Comparison of ENCODE assay signal across 8 mouse cellular contexts in genomic region chr13:75706882-75707816, GRCm38 (mm10). TPM values are rescaled to one million over a fixed set of nuclear protein-coding genes. Genes with fewer than 3 reads are reported as not detected.
DNase-seq lines count a peak whose midpoint lies in the region; ATAC-seq and TF ChIP-seq lines count a peak whose summit lies in the region.

No protein-coding gene starts in this region.

- peak overlapping the region; percentile 88 for H3K4me3 ChIP-seq in G1E (ENCODE audit: low read depth, low read length)
- peak overlapping the region; percentile 58 for H3K4me3 ChIP-seq in cerebellum, adult 2 months (replicated peaks; ENCODE audit: insufficient read depth, low read depth, low read length)
- H3K4me3 ChIP-seq in forebrain, postnatal 0 days (ENCODE audit: low read depth, low read length), result peak overlapping the region; percentile 67
- H3K4me3 ChIP-seq in lung, embryonic 15.5 days, result peak overlapping the region; percentile 77

- peaks cover 3% of the 10 kb centered on the region; the same call in 1 of the 2 replicates for H3K27me3 ChIP-seq in G1E (ENCODE audit: insufficient read depth, low read length)
- no peaks in the 10 kb centered on the region for H3K27me3 ChIP-seq in cerebellum, adult 2 months (ENCODE audit: control insufficient read depth, insufficient read depth, low read length)
- peaks cover 9% of the 10 kb centered on the region; the same call in 1 of the 2 replicates for H3K27me3 ChIP-seq in forebrain, postnatal 0 days (ENCODE audit: insufficient read depth, low read length)
- peaks cover 7% of the 10 kb centered on the region; the same call in 1 of the 2 replicates for H3K27me3 ChIP-seq in lung, embryonic 15.5 days

- H3K4me1 ChIP-seq in G1E (ENCODE audit: insufficient read depth, low read depth, low read length), result peaks cover 36% of the 10 kb centered on the region
- no peaks in the 10 kb centered on the region for H3K4me1 ChIP-seq in cerebellum, adult 2 months (ENCODE audit: control insufficient read depth, insufficient read depth, low read length)
- H3K4me1 ChIP-seq in forebrain, postnatal 0 days (ENCODE audit: insufficient read depth), result 0 out of 2 replicates have a peak, but pooled peaks cover 2% of the 10 kb centered on the region
- H3K4me1 ChIP-seq in lung, embryonic 15.5 days, result peaks cover 13% of the 10 kb centered on the region

- no peak overlapping the region for H3K27ac ChIP-seq in cerebellum, adult 2 months (ENCODE audit: insufficient read depth, low read length)
- no peak overlapping the region for H3K27ac ChIP-seq in forebrain, postnatal 0 days (ENCODE audit: low read depth, low read length)
- H3K27ac ChIP-seq in lung, embryonic 15.5 days, result peak overlapping the region; percentile 80

- no peaks in the 10 kb centered on the region for H3K9me3 ChIP-seq in G1E (replicated peaks)
- no peaks in the 10 kb centered on the region for H3K9me3 ChIP-seq in forebrain, postnatal 0 days (ENCODE audit: low read length)
- no peaks in the 10 kb centered on the region for H3K9me3 ChIP-seq in lung, embryonic 15.5 days

- ATAC-seq in G1E (ENCODE audit: extremely low read depth, insufficient number of reproducible peaks, low FRiP score, poor library complexity, severe bottlenecking), result peak; percentile 87
- ATAC-seq in forebrain, postnatal 0 days, result peak; percentile 99
- peak; percentile 100 for ATAC-seq in lung, embryonic 15.5 days (ENCODE audit: borderline replicate concordance, extremely low read depth, low FRiP score, low TSS enrichment)

- TF ChIP-seq POLR2A in cerebellum, adult 2 months (IDR thresholded peaks at IDR 0.05; ENCODE audit: borderline replicate concordance, insufficient read depth, low read length), result no peak

- TF ChIP-seq CTCF in G1E (IDR thresholded peaks at IDR 0.05; ENCODE audit: low read depth, low read length), result no peak
- no peak for TF ChIP-seq CTCF in cerebellum, adult 2 months (IDR thresholded peaks at IDR 0.05; ENCODE audit: borderline replicate concordance, insufficient read depth, low read depth, low read length)
- TF ChIP-seq CTCF in forebrain, postnatal 0 days (IDR thresholded peaks at IDR 0.05; ENCODE audit: low read depth), result no peak

- H3K4me2 ChIP-seq in forebrain, postnatal 0 days (ENCODE audit: low read depth), result peak overlapping the region; percentile 69
- peak overlapping the region; percentile 81 for H3K4me2 ChIP-seq in lung, embryonic 15.5 days

- H3K9ac ChIP-seq in forebrain, postnatal 0 days, result peak overlapping the region; percentile 61
- H3K9ac ChIP-seq in lung, embryonic 15.5 days, result peak overlapping the region; percentile 73

- H3K36me3 ChIP-seq in G1E (replicated peaks), result peaks cover 3% of the 10 kb centered on the region
- no peaks in the 10 kb centered on the region for H3K36me3 ChIP-seq in forebrain, postnatal 0 days (ENCODE audit: insufficient read depth)
- H3K36me3 ChIP-seq in lung, embryonic 15.5 days, result no peaks in the 10 kb centered on the region

- peak; percentile 93 for DNase-seq in G1E (ENCODE audit: low spot score)
- peak; percentile 66 to 68 for DNase-seq in cerebellum, adult 2 months
- peak; percentile 85 for DNase-seq in forebrain, postnatal 0 days
- DNase-seq in heart, postnatal 4 days, result peak; percentile 95
- peak; percentile 84 to 91 for DNase-seq in layer of hippocampus, adult 8-10 months (ENCODE audit: low spot score in 2 of 2)
- DNase-seq in ovary, postnatal 10 days (ENCODE audit: low spot score), result peak; percentile 54
- DNase-seq in thymus, postnatal 10 days (ENCODE audit: low spot score in 2 of 2), result peak; percentile 84 to 86

- WGBS in cerebellum, adult 2 months, result 7% methylated on average over 64 of the region's 64 CpGs
- WGBS in forebrain, postnatal 0 days, result 11% methylated on average over 50 of the region's 64 CpGs
- 5% methylated on average over 62 of the region's 64 CpGs for WGBS in lung, embryonic 15.5 days

RNA-seq across cellular contexts. Expression of gene Ell2, which starts 0.6 kb away (rescaled TPM):
- total RNA-seq in G1E (2014; fragmentation: Nextera tagmentation) (68.9 and 76.4 TPM in 2 replicates), G1E (2017) (28.6 and 37.2 TPM in 2 replicates)
- 18.9 and 23.0 TPM in 2 replicates for polyA plus RNA-seq in G1E (2012)
- 8.1 and 8.2 TPM in 2 replicates for polyA plus RNA-seq in cerebellum, adult 2 months (2012; rRNA removed)
- 1.8 and 3.0 TPM in 2 replicates for total RNA-seq in forebrain, postnatal 0 days (2014; rRNA removed)
- 1.6 and 1.7 TPM in 2 replicates for polyA plus RNA-seq in forebrain, postnatal 0 days (2015; fragmentation: Nextera tagmentation; extraction: Ambion mirVana)
- 10 to 100 TPM in 1 of 2 experiments, 1 to 10 TPM in 1; 8.9 to 11.6 TPM for total RNA-seq in heart, postnatal 4 days (2021)
- 10 to 100 TPM; 28.0 to 33.6 (median 31.8) TPM for total RNA-seq in layer of hippocampus, adult 8-10 months (2022)
- polyA plus RNA-seq in lung, embryonic 15.5 days (2015; fragmentation: Nextera tagmentation; extraction: Ambion mirVana), result 6.9 and 8.7 TPM in 2 replicates
